Mouse (Mus musculus) myocyte (in vitro differentiated cells): ENCODE data around the gene Pappa. TPM values are rescaled to one million over a fixed set of nuclear protein-coding genes. Genes with fewer than 3 reads are reported as not detected.

Source experiments
- H3K27me3 ChIP-seq: one replicate; pipeline ENCODE4 v1.6.1; 2011; ENCODE audit not compliant: control insufficient read depth, insufficient read depth, insufficient read length
- H3K36me3 ChIP-seq: one replicate; pipeline ENCODE4 v1.6.1; 2011; ENCODE audit not compliant: control insufficient read depth, insufficient read depth
- H3K4me2 ChIP-seq: one replicate; pipeline ENCODE4 v1.6.1; 2011; ENCODE audit warnings: low read depth, control low read depth
- H3K4me3 ChIP-seq: one replicate; pipeline ENCODE4 v1.5.1; 2011; ENCODE audit warnings: mild to moderate bottlenecking, control low read depth, moderate library complexity
- H3K79me2 ChIP-seq: one replicate; pipeline ENCODE4 v1.6.1; 2011; ENCODE audit not compliant: control insufficient read depth, insufficient read depth
- H3ac ChIP-seq: one replicate; pipeline ENCODE4 v1.6.1; 2011; ENCODE audit not compliant: control insufficient read depth, insufficient read length
- CEBPB ChIP-seq: IDR thresholded peaks from 2 replicates; pipeline ENCODE4 v1.6.1; 2011; ENCODE audit warnings: mild to moderate bottlenecking, moderate library complexity; ENCODE audit not compliant: poor library complexity, insufficient read depth, severe bottlenecking
- MAX ChIP-seq: IDR thresholded peaks from one replicate; pipeline ENCODE4 v1.6.1; 2011; ENCODE audit warnings: low read depth, mild to moderate bottlenecking, control low read depth
- MYOD1 ChIP-seq, 3 experiments: IDR thresholded peaks; one replicate each; pipeline ENCODE4 v1.6.1; 2011; ENCODE audit warnings: control low read depth in 2 of 3, low read depth in 2 of 3, mild to moderate bottlenecking in 2 of 3, moderate library complexity in 1 of 3; ENCODE audit not compliant: insufficient read length in 2 of 3, control insufficient read depth in 1 of 3
- MYOG ChIP-seq, 3 experiments: IDR thresholded peaks; one replicate each; pipeline ENCODE4 v1.6.1; 2011; ENCODE audit warnings: control low read depth in 2 of 3, low read depth in 2 of 3, mild to moderate bottlenecking in 2 of 3; ENCODE audit not compliant: insufficient read length in 2 of 3, control insufficient read depth in 1 of 3, insufficient read depth in 1 of 3
- REST ChIP-seq: IDR thresholded peaks from one replicate; pipeline ENCODE4 v1.6.1; 2011; ENCODE audit warnings: mild to moderate bottlenecking, control low read depth, moderate library complexity; ENCODE audit not compliant: insufficient read depth, insufficient read length
- USF1 ChIP-seq: IDR thresholded peaks from one replicate; pipeline ENCODE4 v1.6.1; 2011; ENCODE audit warnings: low read depth, mild to moderate bottlenecking, control low read depth, moderate library complexity
- polyA plus RNA-seq: library from polyadenylated mRNA; unstranded; fragments of >200 nt; fragmentation: generic; extraction: Trizol; gene quantifications from one replicate; pipeline ENCODE4 v1.2.1, GENCODE M21; 2012; ENCODE audit warnings: missing spikeins

Pappa gene
- polyA plus RNA-seq, 1 experiment = 0.12 TPM

DNA sequence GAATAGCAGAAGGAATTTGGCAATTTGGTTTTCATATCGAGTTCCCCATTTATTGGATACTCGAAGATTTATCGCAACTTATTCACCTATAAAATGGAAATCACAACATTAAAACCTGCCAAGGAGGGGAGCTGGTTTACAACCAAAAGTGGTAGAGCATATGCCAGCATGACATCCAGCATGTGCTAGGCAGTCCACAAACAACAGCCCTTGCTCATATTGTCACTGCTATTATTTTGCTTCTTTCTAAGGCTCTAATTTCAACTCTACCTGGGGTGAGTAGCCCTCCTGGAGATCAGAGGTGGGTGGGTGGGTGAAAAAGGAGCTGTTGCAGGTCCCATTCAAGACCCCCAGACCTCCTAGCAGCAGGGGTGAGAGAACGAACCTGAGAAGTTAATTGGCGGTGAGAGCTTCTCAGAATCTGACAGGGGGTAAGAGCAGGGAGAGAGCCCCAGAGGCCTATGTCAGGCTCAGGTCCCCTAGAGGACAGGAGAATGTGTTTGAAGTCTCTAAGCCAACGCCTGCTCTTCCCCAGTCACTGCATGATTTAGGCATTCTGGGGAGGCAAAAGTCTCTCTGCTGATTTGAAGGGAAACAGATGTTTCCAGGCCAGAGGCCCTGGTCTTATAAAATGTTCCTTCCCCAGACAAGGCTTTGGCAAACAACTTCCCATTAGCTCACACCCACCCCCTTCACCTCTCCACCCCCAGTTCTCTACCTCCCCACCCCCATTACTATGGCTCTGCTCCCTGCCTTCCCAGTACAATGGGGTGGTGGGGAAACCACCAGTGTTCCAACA is 279.1 kb downstream of the Pappa start:
- Histone ChIP-seq H3K4me2 (no peak overlapping the region), H3K36me3 (no peaks in the 10 kb centered on the region), H3ac (no peak overlapping the region), H3K27me3 (no peaks in the 10 kb centered on the region), H3K4me3 (no peak overlapping the region), H3K79me2 (no peaks in the 10 kb centered on the region)
- no peak for TF ChIP-seq REST
- TF ChIP-seq MYOD1 (IDR thresholded peaks at IDR 0.05; ENCODE audit: control insufficient read depth in 1 of 3, insufficient read length in 2 of 3, low read depth in 2 of 3) = no peak
- no peak for TF ChIP-seq MAX
- TF ChIP-seq MYOG (IDR thresholded peaks at IDR 0.05; ENCODE audit: control insufficient read depth in 1 of 3, insufficient read depth in 1 of 3, insufficient read length in 2 of 3, low read depth in 2 of 3) = no peak
- TF ChIP-seq CEBPB = no peak
- no peak for TF ChIP-seq USF1
